ENCODE assay signal across 9 mouse cellular contexts in genomic region chr8:69715366-69715765, GRCm38 (mm10). TPM values are rescaled to one million over a fixed set of nuclear protein-coding genes. Genes with fewer than 3 reads are reported as not detected.
DNase-seq lines count a peak whose midpoint lies in the region; ATAC-seq and TF ChIP-seq lines count a peak whose summit lies in the region.
"Had no signal": no experiment of that assay in that cellular context is flagged by ENCODE, and none has a peak within 500 bp of the region (broad histone marks: within the 10 kb centered on the region; RNA-seq: fewer than 3 reads in every experiment).

No protein-coding gene starts in this region.

- H3K4me1 ChIP-seq in ES-Bruce4 (ENCODE audit: control insufficient read depth, insufficient read depth, low read length) = no peaks in the 10 kb centered on the region
- peaks cover 30% of the 10 kb centered on the region for H3K4me1 ChIP-seq in forebrain, embryonic 16.5 days (replicated peaks; ENCODE audit: control insufficient read depth, insufficient read depth, low read length)
- peaks cover 13% of the 10 kb centered on the region for H3K4me1 ChIP-seq in liver, embryonic 16.5 days (ENCODE audit: control insufficient read depth, low read depth, low read length)

- peaks cover 19% of the 10 kb centered on the region for H3K36me3 ChIP-seq in ES-Bruce4 (ENCODE audit: control insufficient read depth, insufficient read depth, low read length, poor library complexity, severe bottlenecking)
- no peaks in the 10 kb centered on the region for H3K36me3 ChIP-seq in forebrain, embryonic 16.5 days (ENCODE audit: control insufficient read depth, insufficient read depth)
- peaks cover 10% of the 10 kb centered on the region for H3K36me3 ChIP-seq in liver, embryonic 16.5 days (ENCODE audit: control insufficient read depth, insufficient read depth)

- H3K27me3 ChIP-seq in ES-Bruce4 (ENCODE audit: control insufficient read depth, insufficient read depth, low read length, poor library complexity, severe bottlenecking) = no peaks in the 10 kb centered on the region
- H3K27me3 ChIP-seq in forebrain, embryonic 16.5 days (replicated peaks; ENCODE audit: control insufficient read depth, insufficient read depth, low read length) = no peaks in the 10 kb centered on the region
- no peaks in the 10 kb centered on the region for H3K27me3 ChIP-seq in liver, embryonic 16.5 days (ENCODE audit: control insufficient read depth, insufficient read depth, low read depth, low read length)

- TF ChIP-seq CTCF in ES-Bruce4 (IDR thresholded peaks at IDR 0.05; ENCODE audit: low read depth, low read length) = no peak

- no peak for TF ChIP-seq POLR2A in ES-Bruce4 (IDR thresholded peaks at IDR 0.05; ENCODE audit: insufficient read depth, low read length)

- peak overlapping the region; percentile 47 for H3K4me2 ChIP-seq in forebrain, embryonic 16.5 days (ENCODE audit: low read length)
- peak overlapping the region; percentile 54 for H3K4me2 ChIP-seq in liver, embryonic 16.5 days (ENCODE audit: low read depth, low read length)

- H3K9ac ChIP-seq in ES-Bruce4 (ENCODE audit: low read depth, poor library complexity, severe bottlenecking) = peak overlapping the region; percentile 79
- no peak overlapping the region for H3K9ac ChIP-seq in forebrain, embryonic 16.5 days (replicated peaks; ENCODE audit: low read depth, low read length)
- H3K9ac ChIP-seq in liver, embryonic 16.5 days (ENCODE audit: low read depth, low read length) = peak overlapping the region; percentile 8; the same call in 1 of the 2 replicates

- no peaks in the 10 kb centered on the region for H3K9me3 ChIP-seq in ES-Bruce4 (replicated peaks; ENCODE audit: control insufficient read depth, insufficient read depth, low read length, poor library complexity, severe bottlenecking)
- H3K9me3 ChIP-seq in forebrain, embryonic 16.5 days (ENCODE audit: control insufficient read depth, low read length) = no peaks in the 10 kb centered on the region
- no peaks in the 10 kb centered on the region for H3K9me3 ChIP-seq in liver, embryonic 16.5 days (replicated peaks; ENCODE audit: control insufficient read depth, low read length)

- peak; percentile 88 for DNase-seq in heart, adult 11 months
- DNase-seq in heart, adult 18-20 months = no peak
- no peak for DNase-seq in thymus, postnatal 10 days (ENCODE audit: low spot score in 2 of 2)
- DNase-seq in embryo, embryonic 11 days = no peak
- DNase-seq in frontal cortex, postnatal 10 days (ENCODE audit: low spot score in 2 of 2) = no peak

- H3K4me3 ChIP-seq in ES-Bruce4 (ENCODE audit: low read depth, low read length) = peak overlapping the region; percentile 0
- H3K4me3 ChIP-seq in forebrain, embryonic 16.5 days (replicated peaks; ENCODE audit: low read length) = peak overlapping the region; percentile 24
- peak overlapping the region; percentile 40 for H3K4me3 ChIP-seq in liver, embryonic 16.5 days (ENCODE audit: low read depth, low read length)

- TF ChIP-seq EP300 in ES-Bruce4 (IDR thresholded peaks at IDR 0.05; ENCODE audit: insufficient read depth, low read depth, low read length) = no peak

- no peak overlapping the region for H3K27ac ChIP-seq in ES-Bruce4 (ENCODE audit: insufficient read depth, low read length)
- no peak overlapping the region for H3K27ac ChIP-seq in forebrain, embryonic 16.5 days (ENCODE audit: low read length)
- H3K27ac ChIP-seq in liver, embryonic 16.5 days (ENCODE audit: low read length) = no peak overlapping the region

- WGBS in forebrain, embryonic 16.5 days = 81% methylated on average over 6 of the region's 6 CpGs
- 78% methylated on average over 6 of the region's 6 CpGs for WGBS in liver, embryonic 16.5 days (ENCODE audit: insufficient replicate concordance)

- ATAC-seq in forebrain, embryonic 16.5 days = no peak
- ATAC-seq in liver, embryonic 16.5 days (ENCODE audit: low read depth) = no peak

RNA-seq across cellular contexts. Expression of gene Zfp869, which starts 4.8 kb away (rescaled TPM):
- 10 to 100 TPM; 13.3 to 16.4 TPM for total RNA-seq in heart, adult 18-20 months (2021)
- polyA plus RNA-seq in ES-Bruce4 (2011; ENCODE audit: insufficient read depth, insufficient read length, low read depth, missing spikeins) = 29.1 and 33.7 TPM in 2 replicates
- polyA plus RNA-seq in forebrain, embryonic 16.5 days (2015; fragmentation: Nextera tagmentation; extraction: Ambion mirVana) = 33.5 and 41.5 TPM in 2 replicates
- polyA plus RNA-seq in liver, embryonic 16.5 days (2015; fragmentation: Nextera tagmentation; extraction: Ambion mirVana) = 9.7 and 10.6 TPM in 2 replicates

RNA-seq across cellular contexts. Expression of gene Zfp963, which starts 34.4 kb away (rescaled TPM):
- total RNA-seq in heart, adult 18-20 months (2021) = 1 to 10 TPM; 2.9 to 3.0 TPM
- polyA plus RNA-seq in ES-Bruce4 (2011; ENCODE audit: insufficient read depth, insufficient read length, low read depth, missing spikeins) = 6.5 and 7.0 TPM in 2 replicates
- 9.6 and 10.0 TPM in 2 replicates for polyA plus RNA-seq in forebrain, embryonic 16.5 days (2015; fragmentation: Nextera tagmentation; extraction: Ambion mirVana)
- 2.9 and 3.1 TPM in 2 replicates for polyA plus RNA-seq in liver, embryonic 16.5 days (2015; fragmentation: Nextera tagmentation; extraction: Ambion mirVana)

RNA-seq across cellular contexts. Expression of gene Gm20422, which starts 59.3 kb away (rescaled TPM):
- total RNA-seq in heart, adult 18-20 months (2021) = 1 to 10 TPM; 1.7 to 4.0 TPM
- polyA plus RNA-seq in ES-Bruce4 (2011; ENCODE audit: insufficient read depth, insufficient read length, low read depth, missing spikeins) = not detected in 2 replicates
- polyA plus RNA-seq in forebrain, embryonic 16.5 days (2015; fragmentation: Nextera tagmentation; extraction: Ambion mirVana) = 0.35 and 0.97 TPM in 2 replicates
- polyA plus RNA-seq in liver, embryonic 16.5 days (2015; fragmentation: Nextera tagmentation; extraction: Ambion mirVana) = 0.79 TPM in 1 of 2 replicates, not detected in the other
- total RNA-seq: neutrophil, adult 5-6 weeks had no signal
